Comparison of ENCODE assay signal across 26 mouse cellular contexts in genomic region chr16:35310551-35311110, GRCm38 (mm10). TPM values are rescaled to one million over a fixed set of nuclear protein-coding genes. Genes with fewer than 3 reads are reported as not detected.
DNase-seq lines count a peak whose midpoint lies in the region; ATAC-seq lines count a peak whose summit lies in the region.
"Had no signal": no experiment of that assay in that cellular context is flagged by ENCODE, and none has a peak within 500 bp of the region (broad histone marks: within the 10 kb centered on the region; RNA-seq: fewer than 3 reads in every experiment).

No protein-coding gene starts in this region.

- H3K27me3 ChIP-seq in intestine, embryonic 14.5 days (replicated peaks; ENCODE audit: control insufficient read depth, insufficient read depth, low read length), result no peaks in the 10 kb centered on the region
- H3K27me3 ChIP-seq in intestine, embryonic 15.5 days (replicated peaks), result no peaks in the 10 kb centered on the region
- H3K27me3 ChIP-seq: embryonic facial prominence, embryonic 12.5 days; heart, embryonic 12.5 days; liver, embryonic 15.5 days had no signal

- peak; percentile 39 for DNase-seq in intestine, embryonic 14.5 days (ENCODE audit: low spot score)
- peak; percentile 19 to 51 for DNase-seq in lung, adult 18-20 months
- no peak for DNase-seq in lung, postnatal 14 days
- peak; percentile 17 for DNase-seq in embryo, embryonic 9.5 days (ENCODE audit: extremely low spot score)
- DNase-seq in frontal cortex, postnatal 14 days (ENCODE audit: low spot score in 2 of 2), result no peak
- DNase-seq in spleen, adult 18-20 months, result no peak
- DNase-seq: adrenal gland, postnatal 14 days; cerebellum, adult 11-12 months; cerebellum, adult 9-11 months; gastrocnemius, postnatal 25 days; heart, adult 18-20 months; right cerebral cortex, postnatal 25 days; thymus, adult 2 months; thymus, postnatal 36 days had no signal

- no peak overlapping the region for H3K9ac ChIP-seq in intestine, embryonic 14.5 days (ENCODE audit: low read length)
- H3K9ac ChIP-seq in intestine, embryonic 15.5 days, result no peak overlapping the region
- H3K9ac ChIP-seq: embryonic facial prominence, embryonic 12.5 days; heart, embryonic 12.5 days; liver, embryonic 15.5 days had no signal

- no peaks in the 10 kb centered on the region; the same call in 1 of the 2 replicates for H3K4me1 ChIP-seq in intestine, embryonic 14.5 days (replicated peaks; ENCODE audit: control insufficient read depth, insufficient read depth, low read length)
- H3K4me1 ChIP-seq in intestine, embryonic 15.5 days (replicated peaks), result no peaks in the 10 kb centered on the region; the same call in 1 of the 2 replicates
- peaks cover 4% of the 10 kb centered on the region; the same call in 1 of the 2 replicates for H3K4me1 ChIP-seq in brown adipose tissue, adult 24 weeks (ENCODE audit: control insufficient read depth, insufficient read depth, insufficient read length, low read length)
- H3K4me1 ChIP-seq: embryonic facial prominence, embryonic 12.5 days had no signal

- WGBS in intestine, embryonic 14.5 days, result 25% methylated on average over 2 of the region's 2 CpGs
- 17% methylated on average over 2 of the region's 2 CpGs for WGBS in intestine, embryonic 15.5 days

- no peak overlapping the region for H3K4me2 ChIP-seq in intestine, embryonic 14.5 days (ENCODE audit: low read length)
- no peak overlapping the region for H3K4me2 ChIP-seq in intestine, embryonic 15.5 days (replicated peaks)
- H3K4me2 ChIP-seq: embryonic facial prominence, embryonic 12.5 days; heart, embryonic 12.5 days; liver, embryonic 15.5 days had no signal

- H3K36me3 ChIP-seq in intestine, embryonic 14.5 days (ENCODE audit: control insufficient read depth, insufficient read depth, low read length), result peaks cover 16% of the 10 kb centered on the region
- no peaks in the 10 kb centered on the region for H3K36me3 ChIP-seq in intestine, embryonic 15.5 days
- H3K36me3 ChIP-seq: liver, embryonic 15.5 days had no signal

- no peak overlapping the region for H3K27ac ChIP-seq in intestine, embryonic 14.5 days (ENCODE audit: low read depth)
- no peak overlapping the region for H3K27ac ChIP-seq in intestine, embryonic 15.5 days
- H3K27ac ChIP-seq in brown adipose tissue, adult 24 weeks (replicated peaks; ENCODE audit: low read depth, low read length), result 0 out of 2 replicates have a peak overlapping the region, but pooled peaks have one; percentile 10
- H3K27ac ChIP-seq: embryonic facial prominence, embryonic 12.5 days; hindbrain, embryonic 10.5 days; layer of hippocampus, adult 2 months; left cerebral cortex, adult 2 months; liver, embryonic 15.5 days; macrophage had no signal

- ATAC-seq in intestine, embryonic 14.5 days (replicated peaks; ENCODE audit: low FRiP score, low TSS enrichment, low read depth), result no peak
- ATAC-seq in intestine, embryonic 15.5 days, result no peak
- ATAC-seq: CD4-positive, CD25-positive, alpha-beta regulatory T cell, adult 4 months; intestine, embryonic 16.5 days; midbrain, embryonic 16.5 days had no signal

- no peak overlapping the region for H3K4me3 ChIP-seq in intestine, embryonic 14.5 days (ENCODE audit: low read depth, low read length)
- no peak overlapping the region for H3K4me3 ChIP-seq in intestine, embryonic 15.5 days (replicated peaks)
- H3K4me3 ChIP-seq in brown adipose tissue, adult 24 weeks (ENCODE audit: insufficient read depth, low read depth, low read length), result no peak overlapping the region
- H3K4me3 ChIP-seq: embryonic facial prominence, embryonic 12.5 days; heart, embryonic 12.5 days; hindbrain, embryonic 10.5 days; layer of hippocampus, adult 2 months; left cerebral cortex, adult 2 months; liver, embryonic 15.5 days had no signal

- no peaks in the 10 kb centered on the region for H3K9me3 ChIP-seq in intestine, embryonic 14.5 days (ENCODE audit: control insufficient read depth, low read length)
- H3K9me3 ChIP-seq in intestine, embryonic 15.5 days, result no peaks in the 10 kb centered on the region
- H3K9me3 ChIP-seq: embryonic facial prominence, embryonic 12.5 days; heart, embryonic 12.5 days; hindbrain, embryonic 10.5 days; liver, embryonic 15.5 days had no signal

RNA-seq across cellular contexts. Expression of gene Sec22a, which starts 53.1 kb away (rescaled TPM):
- 54.6 and 58.3 TPM in 2 replicates for polyA plus RNA-seq in intestine, embryonic 14.5 days (2014; fragmentation: Nextera tagmentation; extraction: Ambion mirVana)
- polyA plus RNA-seq in intestine, embryonic 15.5 days (2015; fragmentation: Nextera tagmentation; extraction: Ambion mirVana), result 53.3 and 54.3 TPM in 2 replicates
- 26.0 and 26.9 TPM in 2 replicates for polyA plus RNA-seq in brown adipose tissue, adult 24 weeks (2012; ENCODE audit: insufficient read depth, insufficient read length, missing spikeins)

Comparison
In these comparisons a context has a peak if more than half of its experiments do, and no peak if none do; other contexts are left out.
1. DNase-seq: peak in intestine, embryonic 14.5 days (single experiment), lung, adult 18-20 months (2 of 2) and embryo, embryonic 9.5 days (single experiment); none in lung, postnatal 14 days (single experiment), frontal cortex, postnatal 14 days (0 of 2) and spleen, adult 18-20 months (0 of 2).